Mouse (Mus musculus) cerebral cortex, adult 2 months (tissue): Measurements from ENCODE around the gene Cnpy2.

ENCODE experiments used
- WGBS: fragments of 180-500 bp; shearing (Covaris S2); methylation state at CpG from one replicate; pipeline ENCODE4 v1.1.7; 2018; 5-methylcytosine and 5-hydroxymethylcytosine counted together

Cnpy2 gene

GRCm38 (mm10) chr10:128368402-128369217 is 46.4 kb downstream of the Cnpy2 start, which contains the start of gene Coq10a:
TSS of gene Coq10a (minus strand) at chr10:128368997.
- under 1% methylated on average over 87 of the region's 87 CpGs for WGBS

GRCm38 (mm10) chr10:128369218-128369543 is 46.9 kb downstream of the Cnpy2 start:
- WGBS: under 1% methylated on average over 9 of the region's 9 CpGs

- WGBS: 62% methylated on average over 6 of the region's 6 CpGs
Measured at GRCm38 (mm10) chr10:128369599-128369998, 47.3 kb downstream of the Cnpy2 start.

GRCm38 (mm10) chr10:128370021-128370420 is 47.8 kb downstream of the Cnpy2 start:
- WGBS: 52% methylated on average over 6 of the region's 6 CpGs

- WGBS: 65% methylated on average over 4 of the region's 4 CpGs
Measured at GRCm38 (mm10) chr10:128370601-128371000, 48.3 kb downstream of the Cnpy2 start.

GRCm38 (mm10) chr10:128372142-128372541 is 49.9 kb downstream of the Cnpy2 start:
- WGBS: 77% methylated on average over 5 of the region's 5 CpGs

- 71% methylated on average over 6 of the region's 6 CpGs for WGBS
Measured at GRCm38 (mm10) chr10:128372989-128373748, 50.9 kb downstream of the Cnpy2 start.

GRCm38 (mm10) chr10:128374393-128374792 is 52.1 kb downstream of the Cnpy2 start:
- WGBS: 73% methylated on average over 6 of the region's 6 CpGs

- 41% methylated on average over 4 of the region's 4 CpGs for WGBS
Measured at GRCm38 (mm10) chr10:128376099-128376454, 53.8 kb downstream of the Cnpy2 start.

GRCm38 (mm10) chr10:128376455-128377211 is 54.4 kb downstream of the Cnpy2 start, which contains the start of gene Ankrd52:
TSS of gene Ankrd52 (plus strand) at chr10:128377115.
- WGBS: under 1% methylated on average over 73 of the region's 73 CpGs
